Mouse (Mus musculus) yolk sac, embryonic 10.5 days (tissue): ENCODE measurements around the gene Nudt5.

Experiments used
- DNase-seq: peaks from one replicate; pipeline ENCODE4 v3.0.0-alpha.2; 2017; ENCODE audit warnings: low spot score

The Nudt5 gene

DNA sequence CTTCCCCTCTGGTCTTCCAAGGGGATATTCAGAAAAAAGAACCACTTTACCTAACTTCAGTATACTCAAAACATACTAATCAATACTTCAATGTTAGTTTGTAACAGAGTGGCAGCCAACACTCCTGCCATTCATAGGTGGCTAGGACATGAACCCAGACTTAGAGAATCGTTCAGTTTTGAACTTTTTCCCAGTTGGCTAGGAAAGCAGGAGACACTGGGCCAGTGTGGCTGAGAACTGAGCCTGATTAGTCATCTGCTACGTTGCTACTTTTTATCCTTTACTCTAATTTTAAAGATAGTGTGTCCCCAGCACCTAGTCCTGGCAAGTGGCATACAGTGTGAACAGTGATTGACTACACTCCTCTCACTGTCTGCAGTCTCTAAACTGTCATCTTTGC, 22.9 kb downstream of the Nudt5 start:
- no peak for DNase-seq

GRCm38 (mm10) chr2:5869746-5870145, 24.9 kb downstream of the Nudt5 start:
- DNase-seq, result no peak

DNA sequence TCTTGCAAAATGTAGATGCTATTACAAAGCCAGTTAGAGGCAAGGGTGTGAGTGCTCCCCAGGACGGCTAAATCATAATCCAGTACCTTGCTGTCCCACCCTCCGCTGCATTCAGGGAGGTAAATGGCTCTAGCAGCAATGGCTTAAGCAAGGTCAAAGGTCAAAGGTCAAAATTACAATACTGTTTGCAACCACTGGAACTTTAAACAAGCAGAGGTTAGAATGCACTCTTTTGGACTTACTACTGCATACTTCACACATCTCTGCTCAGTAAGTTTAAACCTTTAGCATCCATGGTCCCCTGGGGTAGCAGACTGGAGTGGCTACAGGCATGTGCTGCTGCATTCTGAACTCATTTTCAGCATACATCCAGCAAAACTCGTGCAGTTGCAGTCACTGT, 32.6 kb downstream of the Nudt5 start:
- DNase-seq, result peak; percentile 76

GRCm38 (mm10) chr2:5888865-5889264, 44.0 kb downstream of the Nudt5 start:
- no peak for DNase-seq

- no peak for DNase-seq
These were observed 44.6 kb downstream of the Nudt5 start for GRCm38 (mm10) chr2:5889412-5889811.

DNA sequence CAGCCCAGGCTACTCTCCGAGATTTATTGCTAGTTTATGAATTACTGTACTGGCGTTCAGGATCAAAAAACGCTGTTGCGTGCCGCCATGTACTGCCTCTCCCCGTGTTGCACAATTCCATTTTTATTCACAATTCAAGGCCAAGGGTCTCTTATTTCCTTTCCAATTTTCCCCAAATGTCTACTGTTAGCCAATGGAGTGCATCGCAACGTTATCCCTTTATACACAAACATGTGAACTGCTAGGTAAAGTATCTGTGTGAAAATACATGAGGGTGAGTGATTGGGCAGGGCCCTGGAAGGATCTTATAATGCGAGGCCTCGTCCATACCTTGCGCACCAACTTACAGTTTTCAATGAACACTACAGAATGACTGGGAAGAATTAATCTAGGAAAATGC, 49.5 kb downstream of the Nudt5 start:
- no peak for DNase-seq

DNA sequence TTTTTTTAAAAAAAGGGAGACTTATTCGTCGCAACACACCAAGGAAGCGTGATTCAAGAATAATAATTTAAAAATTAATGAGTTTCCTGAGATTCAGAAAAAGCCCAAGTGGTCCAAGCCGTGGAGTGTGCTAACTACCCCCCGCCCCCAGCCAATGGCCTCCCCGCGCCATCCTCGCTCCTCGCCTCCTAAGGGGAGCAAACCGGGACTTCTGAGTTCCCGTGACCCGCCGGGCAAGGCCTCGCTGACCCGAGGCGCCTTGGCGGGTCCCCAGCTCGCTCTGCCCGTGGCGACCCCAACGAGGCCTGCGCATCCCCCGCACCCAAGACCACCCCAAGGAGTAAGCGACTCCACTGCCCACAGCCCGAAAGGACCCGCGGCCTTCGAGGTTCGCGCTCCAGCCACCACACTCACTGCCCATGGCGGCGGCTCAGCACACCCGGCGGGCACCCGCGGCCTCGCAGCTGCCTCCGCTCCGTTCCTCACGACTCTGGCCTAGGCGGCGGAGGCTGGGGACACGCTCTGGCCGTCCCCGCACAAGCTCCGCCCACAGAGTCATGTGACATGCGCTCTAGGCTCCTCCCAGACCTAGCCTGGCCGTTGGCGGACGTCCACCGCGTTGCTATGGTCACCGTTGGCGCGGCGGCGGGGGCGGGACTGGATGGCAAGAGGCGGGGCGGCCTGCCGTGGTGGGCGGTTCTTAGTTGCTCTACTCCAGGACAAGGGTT, 50.2 kb downstream of the Nudt5 start, which contains the start of gene Sec61a2:
Sec61a2 (minus strand) TSS at position 590 of the 728 bp plus-strand sequence.
- peak; percentile 98 for DNase-seq

DNA sequence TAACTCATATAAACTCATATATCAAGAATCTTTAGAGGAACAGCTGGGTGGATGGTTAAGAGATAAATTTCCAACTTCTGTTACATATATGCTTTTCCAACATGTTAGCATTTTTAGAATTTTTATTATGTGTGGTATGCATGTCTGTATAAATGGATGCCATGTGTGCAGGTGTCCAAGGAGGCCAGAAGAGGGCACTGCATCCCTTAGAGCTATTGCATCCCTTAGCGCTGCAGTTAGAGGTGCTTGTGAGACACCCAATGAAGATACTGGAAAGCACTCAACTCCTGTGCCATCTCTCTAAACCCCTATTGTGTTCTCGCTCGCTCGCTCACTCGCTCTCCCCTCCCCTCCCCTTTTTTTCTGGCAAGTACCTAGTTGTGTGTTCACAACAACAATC, 55.3 kb downstream of the Nudt5 start:
- no peak for DNase-seq

DNA sequence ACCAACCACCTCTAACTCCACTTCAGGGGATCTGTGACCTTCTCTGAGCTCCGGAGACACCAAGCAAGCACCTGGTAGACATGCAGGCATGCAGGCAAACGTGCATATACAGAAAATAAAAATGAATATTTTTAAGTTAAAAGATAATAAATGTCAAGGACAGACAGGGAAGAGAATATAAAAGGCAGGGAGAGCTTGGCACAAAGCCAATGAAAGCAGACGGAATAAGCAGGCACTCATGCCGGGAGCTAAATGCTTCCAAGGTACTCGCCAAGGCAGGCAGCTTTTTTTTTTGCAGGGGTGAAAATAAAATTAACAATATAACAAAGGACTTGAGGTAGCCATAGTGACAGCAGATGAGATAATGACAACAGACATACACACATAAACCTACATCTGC, 61.3 kb downstream of the Nudt5 start:
- DNase-seq, result no peak

DNA sequence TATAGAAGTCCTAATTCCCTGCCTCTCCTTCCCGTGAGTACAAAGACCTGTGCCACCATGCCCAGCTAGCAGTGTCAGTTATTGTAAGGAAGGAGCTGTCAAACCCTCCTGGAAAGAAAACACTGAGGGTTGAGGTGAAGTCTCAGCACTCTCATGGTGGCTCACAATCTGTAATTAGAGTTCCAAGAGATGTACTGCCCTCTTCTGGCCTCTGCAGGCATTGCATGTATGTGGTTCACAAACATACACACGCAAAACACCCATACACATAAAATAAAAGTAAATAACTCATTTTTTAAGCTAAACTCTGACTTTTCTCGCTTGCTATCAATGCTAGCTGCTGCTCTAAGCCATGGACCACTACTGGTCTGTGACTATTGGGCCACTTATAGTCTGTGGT, 61.8 kb downstream of the Nudt5 start:
- peak; percentile 11 for DNase-seq

DNA sequence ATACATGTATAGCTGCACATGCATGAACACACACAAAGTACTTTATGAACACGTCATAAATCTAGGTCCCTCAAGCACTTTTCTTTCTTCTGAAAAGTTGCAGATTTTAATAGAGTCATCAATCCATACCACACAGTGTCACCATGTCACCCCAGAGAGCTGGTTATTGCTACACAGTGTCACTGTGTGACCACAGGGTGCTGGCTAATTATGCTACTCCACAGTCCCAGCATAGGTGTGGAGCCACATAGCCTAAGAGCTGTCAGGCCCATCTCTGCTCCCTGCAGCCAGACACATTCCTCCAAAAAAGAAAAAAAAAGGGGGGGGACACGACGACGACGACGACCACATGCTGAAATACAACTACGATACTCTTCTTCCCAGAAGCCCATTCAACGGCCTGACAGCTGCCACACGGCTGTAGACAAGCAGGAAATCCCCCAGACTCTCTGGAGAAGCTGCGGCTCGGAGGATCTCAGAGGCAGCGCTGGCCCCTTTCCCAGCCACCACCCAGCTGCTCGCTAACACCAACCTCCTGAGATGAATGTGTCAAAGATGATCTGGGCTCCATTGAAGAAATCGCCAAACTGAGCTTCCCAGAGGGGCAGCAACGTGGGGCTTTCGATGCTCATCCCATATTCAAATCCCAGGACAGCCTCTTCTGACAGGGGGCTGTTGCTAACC, 66.6 kb downstream of the Nudt5 start:
- DNase-seq, result no peak
